Mouse (Mus musculus) erythroid progenitor cell, adult 5-6 weeks (primary cell): ENCODE measurements around the gene Atg9b. TPM values are rescaled to one million over a fixed set of nuclear protein-coding genes. Genes with fewer than 3 reads are reported as not detected.

ENCODE experiments used
- total RNA-seq, 2 experiments: library from RNA; stranded (forward) in 1 of 2; stranded (reverse) in 1 of 2; fragments of 150-400 nt in 1 of 2; fragments of 186-747, 209-891 nt in 1 of 2; gene quantifications; 2 replicates each; pipeline versions ENCODE4 v1.2.3 to v1.2.4; 2015 to 2017; ENCODE audit warnings: low replicate concordance in 2 of 2

Gene Atg9b
- total RNA-seq, 2 experiments from 2014 or later: not detected

Other genes starting within 250 kb of the Atg9b start
- 2.9 and 3.2 TPM in 2 replicates for gene Nupl2, start 227.2 kb downstream of the Atg9b start, total RNA-seq (2015; ENCODE audit: low replicate concordance)
- 0.38 and 3.5 TPM in 2 replicates for gene Nupl2, start 227.2 kb downstream of the Atg9b start, total RNA-seq (2017; ENCODE audit: low replicate concordance)
- gene Kcnh2, start 40.5 kb downstream of the Atg9b start, total RNA-seq (2015; ENCODE audit: low replicate concordance): not detected in 2 replicates
- not detected in 2 replicates for gene Kcnh2, start 40.5 kb downstream of the Atg9b start, total RNA-seq (2017; ENCODE audit: low replicate concordance)
- gene Nos3, start 27.3 kb downstream of the Atg9b start, total RNA-seq (2015; ENCODE audit: low replicate concordance): not detected in 2 replicates
- not detected in 2 replicates for gene Nos3, start 27.3 kb downstream of the Atg9b start, total RNA-seq (2017; ENCODE audit: low replicate concordance)
- gene Abcb8, start 1.5 kb upstream of the Atg9b start, total RNA-seq (2015; ENCODE audit: low replicate concordance): 11.9 TPM in 1 of 2 replicates, not detected in the other
- gene Abcb8, start 1.5 kb upstream of the Atg9b start, total RNA-seq (2017; ENCODE audit: low replicate concordance): 1.7 and 8.0 TPM in 2 replicates
- not detected in 2 replicates for gene Asic3, start 21.2 kb upstream of the Atg9b start, total RNA-seq (2015; ENCODE audit: low replicate concordance)
- not detected in 2 replicates for gene Asic3, start 21.2 kb upstream of the Atg9b start, total RNA-seq (2017; ENCODE audit: low replicate concordance)
- gene Cdk5, start 31.4 kb upstream of the Atg9b start, total RNA-seq (2015; ENCODE audit: low replicate concordance): 6.3 and 10.8 TPM in 2 replicates
- gene Cdk5, start 31.4 kb upstream of the Atg9b start, total RNA-seq (2017; ENCODE audit: low replicate concordance): 1.7 and 3.7 TPM in 2 replicates
- 16.6 and 44.4 TPM in 2 replicates for gene Slc4a2, start 31.7 kb upstream of the Atg9b start, total RNA-seq (2015; ENCODE audit: low replicate concordance)
- gene Slc4a2, start 31.7 kb upstream of the Atg9b start, total RNA-seq (2017; ENCODE audit: low replicate concordance): 14.1 and 50.6 TPM in 2 replicates
- 37.1 and 78.4 TPM in 2 replicates for gene Fastk, start 53.1 kb upstream of the Atg9b start, total RNA-seq (2015; ENCODE audit: low replicate concordance)
- gene Fastk, start 53.1 kb upstream of the Atg9b start, total RNA-seq (2017; ENCODE audit: low replicate concordance): 15.8 and 32.3 TPM in 2 replicates
- 5.4 TPM in 1 of 2 replicates, not detected in the other for gene Tmub1, start 55.7 kb upstream of the Atg9b start, total RNA-seq (2015; ENCODE audit: low replicate concordance)
- gene Tmub1, start 55.7 kb upstream of the Atg9b start, total RNA-seq (2017; ENCODE audit: low replicate concordance): 0.64 and 12.8 TPM in 2 replicates
- 9.6 and 10.5 TPM in 2 replicates for gene Agap3, start 60.0 kb upstream of the Atg9b start, total RNA-seq (2015; ENCODE audit: low replicate concordance)
- gene Agap3, start 60.0 kb upstream of the Atg9b start, total RNA-seq (2017; ENCODE audit: low replicate concordance): 14.1 and 23.0 TPM in 2 replicates
- not detected in 2 replicates for gene Gbx1, start 135.1 kb upstream of the Atg9b start, total RNA-seq (2015; ENCODE audit: low replicate concordance)
- gene Gbx1, start 135.1 kb upstream of the Atg9b start, total RNA-seq (2017; ENCODE audit: low replicate concordance): not detected in 2 replicates
- gene Asb10, start 148.8 kb upstream of the Atg9b start, total RNA-seq (2015; ENCODE audit: low replicate concordance): not detected in 2 replicates
- gene Asb10, start 148.8 kb upstream of the Atg9b start, total RNA-seq (2017; ENCODE audit: low replicate concordance): not detected in 2 replicates
- not detected in 2 replicates for gene 4931409K22Rik, start 164.7 kb upstream of the Atg9b start, total RNA-seq (2015; ENCODE audit: low replicate concordance)
- gene 4931409K22Rik, start 164.7 kb upstream of the Atg9b start, total RNA-seq (2017; ENCODE audit: low replicate concordance): not detected in 2 replicates
- gene Abcf2, start 185.3 kb upstream of the Atg9b start, total RNA-seq (2015; ENCODE audit: low replicate concordance): 14.7 and 18.0 TPM in 2 replicates
- gene Abcf2, start 185.3 kb upstream of the Atg9b start, total RNA-seq (2017; ENCODE audit: low replicate concordance): 13.7 and 18.1 TPM in 2 replicates
- gene Chpf2, start 194.6 kb upstream of the Atg9b start, total RNA-seq (2015; ENCODE audit: low replicate concordance): 5.9 and 10.5 TPM in 2 replicates
- 5.5 and 11.9 TPM in 2 replicates for gene Chpf2, start 194.6 kb upstream of the Atg9b start, total RNA-seq (2017; ENCODE audit: low replicate concordance)
- not detected in 2 replicates for gene Smarcd3, start 232.3 kb upstream of the Atg9b start, total RNA-seq (2015; ENCODE audit: low replicate concordance)
- gene Smarcd3, start 232.3 kb upstream of the Atg9b start, total RNA-seq (2017; ENCODE audit: low replicate concordance): not detected in 2 replicates